Mouse (Mus musculus): ENCODE measurements around the gene Gm21992.

- TF ChIP-seq GATA1 (IDR thresholded peaks at IDR 0.05; ENCODE audit: borderline replicate concordance, low read length) (no peak), TAL1 (conservative IDR thresholded peaks at IDR 0.05; ENCODE audit: low read depth, low read length) (no peak)
Observed at GRCm38 (mm10) chr19:4743524-4743923, 67.9 kb downstream of the Gm21992 start.
